Mouse (Mus musculus): ENCODE measurements at regions not wholly inside any gene's neighbourhood (a gene's known extent, or its start where the extent isn't known, plus 50 kb on each side); places are given as distances from the start of the nearest gene placed in this dataset.

DNA sequence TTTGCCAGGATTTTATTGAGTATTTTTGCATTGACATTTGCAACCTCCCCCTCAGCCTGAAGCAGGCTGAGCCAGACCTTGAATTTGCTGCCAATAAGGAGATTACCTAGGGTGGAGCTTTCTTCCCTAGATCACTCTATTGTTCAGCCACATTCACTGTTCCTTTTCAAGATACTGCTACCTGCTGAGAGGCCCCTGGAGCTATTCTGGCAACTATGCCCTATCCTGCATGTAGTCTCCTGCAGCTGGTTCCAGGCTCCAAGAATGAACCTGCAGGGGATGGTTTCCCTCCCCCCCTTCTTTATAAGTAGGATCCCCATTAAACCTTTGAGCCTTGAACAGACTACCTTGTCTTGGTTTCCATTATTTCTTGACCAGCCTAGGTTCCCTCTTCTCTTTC, 455.9 kb downstream of the Pih1d3 start:
- Histone ChIP-seq H3K4me1 (ENCODE audit: insufficient read depth, low read length) (no peaks in the 10 kb centered on the region), H3K9me3 (ENCODE audit: low read length) (no peaks in the 10 kb centered on the region), H3K9ac (replicated peaks; ENCODE audit: low read length, poor library complexity, severe bottlenecking) (no peak overlapping the region), H3K27me3 (ENCODE audit: insufficient read depth, low read length) (no peaks in the 10 kb centered on the region), H3K36me3 (ENCODE audit: insufficient read depth, low read length) (no peaks in the 10 kb centered on the region), H3K4me2 (ENCODE audit: low read depth, low read length, poor library complexity, severe bottlenecking) (no peak overlapping the region), H3K27ac (ENCODE audit: low read depth, low read length) (no peak overlapping the region), H3K4me3 (ENCODE audit: low read depth, low read length) (no peak overlapping the region)
- TF ChIP-seq CTCF (IDR thresholded peaks at IDR 0.05) = no peak
- ATAC-seq (ENCODE audit: low FRiP score) (no peak), DNase-seq (ENCODE audit: low spot score) (no peak)

Measured in midbrain, postnatal 0 days (tissue).